Mouse (Mus musculus) stomach, embryonic 15.5 days (tissue): Measurements from ENCODE around the gene Ctso. TPM values are rescaled to one million over a fixed set of nuclear protein-coding genes. Genes with fewer than 3 reads are reported as not detected.

Source experiments
- ATAC-seq: fragments of 200-750 bp; cut with Nextera tagmentation; 2 replicates; pipeline ENCODE4 v1.8.0; 2017; ENCODE audit warnings: low read depth, moderate number of reproducible peaks, moderate TSS enrichment; ENCODE audit not compliant: insufficient read depth, low FRiP score
- H3K27ac ChIP-seq: fragments of 300-500 bp; sonication (generic); 2 replicates; pipeline ENCODE4 v1.5.1; 2015; ENCODE audit warnings: mild to moderate bottlenecking, inconsistent platforms
- H3K27me3 ChIP-seq: fragments of 300-500 bp; sonication (generic); replicated peaks from 2 replicates; pipeline ENCODE4 v1.6.1; 2015; ENCODE audit warnings: inconsistent platforms
- H3K36me3 ChIP-seq: fragments of 300-500 bp; sonication (generic); 2 replicates; pipeline ENCODE4 v1.6.1; 2015; ENCODE audit warnings: inconsistent platforms
- H3K4me1 ChIP-seq: fragments of 300-500 bp; sonication (generic); 2 replicates; pipeline ENCODE4 v1.6.1; 2015; ENCODE audit warnings: inconsistent platforms
- H3K4me2 ChIP-seq: fragments of 300-500 bp; sonication (generic); 2 replicates; pipeline ENCODE4 v1.6.1; 2015; ENCODE audit warnings: mild to moderate bottlenecking, inconsistent platforms
- H3K4me3 ChIP-seq: fragments of 300-500 bp; sonication (generic); replicated peaks from 2 replicates; pipeline ENCODE4 v1.5.1; 2015; ENCODE audit warnings: inconsistent platforms
- H3K9ac ChIP-seq: fragments of 300-500 bp; sonication (generic); 2 replicates; pipeline ENCODE4 v1.6.1; 2015; ENCODE audit warnings: inconsistent platforms
- H3K9me3 ChIP-seq: fragments of 300-500 bp; sonication (generic); 2 replicates; pipeline ENCODE4 v1.6.1; 2016; ENCODE audit warnings: inconsistent platforms
- WGBS: fragments of 180-500 bp; shearing (Covaris S2); methylation state at CpG from one replicate; pipeline ENCODE4 v1.1.7; 2015; 5-methylcytosine and 5-hydroxymethylcytosine counted together
- polyA plus RNA-seq: library from polyadenylated mRNA; unstranded; fragments of >200 nt; fragmentation: Nextera tagmentation; extraction: Ambion mirVana; gene quantifications from 2 replicates; pipeline ENCODE4 v1.2.1, GENCODE M21; 2015

Gene Ctso
- polyA plus RNA-seq, 1 experiment from 2014 or later, result 18.2 TPM

DNA sequence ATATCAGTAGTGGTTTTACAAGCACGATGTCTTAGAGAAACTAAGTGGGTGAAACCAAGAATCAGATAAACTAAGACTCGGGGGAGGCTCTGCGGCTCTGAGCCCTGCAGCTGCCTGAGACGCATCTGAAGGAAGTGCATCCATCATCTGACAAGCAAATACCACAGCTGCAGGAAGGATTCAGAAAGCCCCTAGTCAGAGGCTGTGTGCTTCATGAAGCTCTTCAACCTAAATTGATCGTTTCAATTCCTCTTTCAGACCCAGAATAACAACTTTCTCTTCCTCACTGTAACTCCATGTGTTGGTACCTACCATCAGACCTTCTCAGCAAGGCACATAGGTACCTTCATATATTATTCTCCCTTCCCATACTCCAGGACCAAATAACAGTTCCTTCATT lies 6.5 kb upstream of the Ctso start:
- no peaks in the 10 kb centered on the region for H3K9me3 ChIP-seq
- H3K36me3 ChIP-seq, result no peaks in the 10 kb centered on the region
- no peak overlapping the region for H3K9ac ChIP-seq
- no peak overlapping the region for H3K4me3 ChIP-seq
- no peaks in the 10 kb centered on the region for H3K4me1 ChIP-seq
- WGBS, result 11% methylated on average over 5 of the region's 5 CpGs
- no peaks in the 10 kb centered on the region for H3K27me3 ChIP-seq
- H3K27ac ChIP-seq, result no peak overlapping the region
- ATAC-seq, result no peak
- no peak overlapping the region for H3K4me2 ChIP-seq

DNA sequence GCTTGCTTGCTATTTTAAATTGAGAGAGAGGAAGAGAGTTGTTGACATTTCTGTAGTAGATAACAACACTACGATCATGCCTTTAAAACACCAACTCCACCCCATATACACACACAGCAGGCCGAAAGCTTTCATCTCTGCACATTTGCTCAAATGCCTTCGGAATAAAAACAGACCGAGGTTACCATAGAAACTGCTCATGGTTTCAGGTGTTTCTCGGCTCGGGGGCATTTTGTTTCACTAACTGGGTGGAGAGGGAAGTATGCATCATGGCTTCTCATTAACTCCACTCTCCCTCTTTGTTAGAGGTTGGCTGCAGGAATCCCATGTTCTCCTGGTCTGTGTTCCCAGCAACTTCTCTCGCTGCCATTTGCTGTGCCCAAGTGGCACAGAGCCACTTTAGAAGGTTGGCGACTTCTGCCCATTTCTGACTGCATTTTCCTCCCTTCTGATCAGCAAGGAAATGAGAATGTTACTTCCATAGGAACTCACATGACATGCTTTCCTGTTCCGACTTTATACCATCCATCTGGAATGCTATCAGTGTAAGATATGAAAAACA lies 5.6 kb upstream of the Ctso start:
- WGBS, result 42% methylated on average over 9 of the region's 9 CpGs
- Histone ChIP-seq H3K36me3 (no peaks in the 10 kb centered on the region), H3K4me3 (no peak overlapping the region), H3K9me3 (no peaks in the 10 kb centered on the region), H3K27me3 (no peaks in the 10 kb centered on the region), H3K9ac (no peak overlapping the region), H3K27ac (no peak overlapping the region), H3K4me1 (no peaks in the 10 kb centered on the region), H3K4me2 (no peak overlapping the region)
- no peak for ATAC-seq

DNA sequence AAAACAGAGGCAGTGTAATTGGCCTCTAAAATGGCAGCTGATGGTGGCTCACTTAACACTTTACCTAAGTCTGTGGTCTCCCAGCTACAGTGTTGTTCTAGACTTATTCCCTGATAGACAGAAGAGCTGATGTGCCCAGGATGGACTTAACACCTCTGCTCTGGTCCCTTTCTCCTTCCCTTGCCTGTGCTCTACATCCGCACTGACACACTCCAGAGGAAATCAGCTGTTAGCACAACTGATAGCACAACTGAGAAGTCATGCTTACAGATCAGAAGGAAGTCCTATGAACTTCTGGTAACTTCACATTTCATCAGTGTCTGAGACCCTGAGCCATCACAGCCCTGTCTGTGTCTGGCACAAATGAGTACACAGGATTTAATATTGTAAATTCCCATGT lies 3.3 kb upstream of the Ctso start:
- Histone ChIP-seq H3K9ac (no peak overlapping the region), H3K9me3 (no peaks in the 10 kb centered on the region), H3K27ac (no peak overlapping the region), H3K27me3 (no peaks in the 10 kb centered on the region), H3K4me1 (no peaks in the 10 kb centered on the region), H3K4me3 (no peak overlapping the region), H3K4me2 (no peak overlapping the region), H3K36me3 (no peaks in the 10 kb centered on the region)
- ATAC-seq, result no peak
- WGBS, result 88% methylated on average over 1 of the region's 1 CpGs

DNA sequence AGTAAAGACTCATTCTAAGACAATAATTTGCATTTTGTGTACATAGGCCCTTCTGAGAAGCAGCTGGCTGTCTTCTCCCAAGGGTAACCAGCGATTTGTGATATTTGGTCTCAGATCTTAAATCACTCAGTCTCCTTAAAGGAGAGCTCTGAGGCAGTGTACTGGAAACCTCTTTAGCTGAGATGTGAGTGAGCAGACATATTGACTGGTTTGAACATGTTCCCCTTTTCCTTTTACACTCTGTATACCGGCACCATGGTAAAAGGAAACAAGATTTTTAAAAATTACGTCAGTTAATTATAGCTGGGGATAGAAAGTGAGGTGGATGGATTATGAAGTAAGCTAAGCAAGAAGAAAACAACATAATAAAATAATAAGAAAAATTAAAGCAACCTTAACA lies 706 bp upstream of the Ctso start:
- Histone ChIP-seq H3K9me3 (no peaks in the 10 kb centered on the region), H3K4me1 (no peaks in the 10 kb centered on the region)
- 81% methylated on average over 3 of the region's 3 CpGs for WGBS

DNA sequence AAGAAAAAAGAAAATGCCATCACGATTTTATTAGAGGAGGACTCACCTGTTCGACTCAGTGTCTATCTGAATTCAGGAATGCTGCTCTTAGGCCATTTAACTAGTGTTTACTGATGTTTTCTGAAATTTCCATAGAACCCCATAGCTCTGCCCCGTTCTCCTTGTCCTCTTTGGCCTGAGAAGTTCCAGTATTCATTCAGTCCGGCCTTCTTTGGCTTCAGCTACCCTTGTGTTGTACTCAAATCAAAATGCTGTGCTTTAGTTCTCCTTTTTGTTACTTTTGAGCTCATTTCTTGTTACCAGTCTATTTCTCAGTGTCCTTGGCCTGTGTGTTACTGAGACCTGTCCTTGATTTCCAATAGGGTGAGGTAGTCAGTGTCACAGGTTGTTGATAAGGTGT lies 947 bp downstream of the Ctso start:
- Histone ChIP-seq H3K4me3 (no peak overlapping the region), H3K27ac (no peak overlapping the region), H3K27me3 (no peaks in the 10 kb centered on the region), H3K9ac (no peak overlapping the region), H3K4me2 (peak overlapping the region; percentile 46; the same call in 1 of the 2 replicates), H3K36me3 (no peaks in the 10 kb centered on the region), H3K4me1 (no peaks in the 10 kb centered on the region), H3K9me3 (no peaks in the 10 kb centered on the region)
- WGBS, result 78% methylated on average over 4 of the region's 4 CpGs
- ATAC-seq, result no peak

More for the DNA sequence above, 706 bp upstream of the Ctso start:
- Histone ChIP-seq H3K36me3 (no peaks in the 10 kb centered on the region), H3K9ac (no peak overlapping the region), H3K27ac (no peak overlapping the region), H3K27me3 (no peaks in the 10 kb centered on the region), H3K4me2 (no peak overlapping the region), H3K4me3 (no peak overlapping the region)
- no peak for ATAC-seq

DNA sequence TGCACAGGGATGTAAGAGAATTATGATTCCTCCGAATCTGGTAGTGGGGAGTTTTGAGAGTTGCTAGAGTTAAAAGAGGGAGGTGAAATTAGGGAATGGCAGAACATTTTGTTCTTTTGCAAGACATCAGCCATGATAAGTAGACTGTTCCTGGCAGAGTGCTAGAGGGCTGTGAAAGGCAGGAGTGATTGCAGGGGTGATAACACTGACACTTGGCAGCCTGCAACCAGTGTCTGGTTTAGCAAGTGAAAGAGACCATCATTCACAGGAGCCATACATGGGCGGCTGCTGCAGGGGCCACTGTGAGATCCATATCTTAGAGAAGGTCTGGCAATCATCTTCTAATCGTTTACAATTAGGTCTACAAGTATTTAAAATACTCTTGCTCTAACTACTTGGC lies 6.5 kb downstream of the Ctso start:
- Histone ChIP-seq H3K27ac (no peak overlapping the region), H3K4me2 (no peak overlapping the region), H3K4me1 (no peaks in the 10 kb centered on the region), H3K9me3 (no peaks in the 10 kb centered on the region), H3K4me3 (no peak overlapping the region), H3K36me3 (no peaks in the 10 kb centered on the region), H3K27me3 (no peaks in the 10 kb centered on the region), H3K9ac (no peak overlapping the region)
- WGBS, result 40% methylated on average over 3 of the region's 3 CpGs
- no peak for ATAC-seq

DNA sequence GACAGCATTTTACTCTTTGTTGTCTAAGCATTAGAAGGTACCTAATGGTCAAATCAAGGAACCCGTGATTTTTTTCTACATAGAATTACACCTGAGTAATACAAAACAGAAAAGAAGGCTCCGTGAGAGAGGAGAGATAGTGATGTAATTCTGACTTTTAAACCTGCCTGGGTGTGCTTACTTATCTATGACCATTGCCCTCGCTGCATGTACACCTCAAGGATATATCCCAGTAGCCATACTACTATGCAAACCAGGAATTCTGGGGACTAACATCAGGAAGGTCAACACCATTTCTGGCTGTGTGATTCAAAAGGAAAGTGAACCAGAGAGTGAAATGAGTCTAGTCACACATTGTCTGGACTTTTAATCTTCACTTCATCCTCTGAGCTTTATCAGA lies 9.9 kb downstream of the Ctso start:
- H3K27ac ChIP-seq, result no peak overlapping the region
- H3K27me3 ChIP-seq, result no peaks in the 10 kb centered on the region
- no peak overlapping the region for H3K4me3 ChIP-seq
- no peak overlapping the region for H3K9ac ChIP-seq
- no peaks in the 10 kb centered on the region for H3K36me3 ChIP-seq
- 90% methylated on average over 3 of the region's 3 CpGs for WGBS
- H3K4me1 ChIP-seq, result no peaks in the 10 kb centered on the region
- no peak overlapping the region for H3K4me2 ChIP-seq
- H3K9me3 ChIP-seq, result no peaks in the 10 kb centered on the region
- ATAC-seq, result no peak

DNA sequence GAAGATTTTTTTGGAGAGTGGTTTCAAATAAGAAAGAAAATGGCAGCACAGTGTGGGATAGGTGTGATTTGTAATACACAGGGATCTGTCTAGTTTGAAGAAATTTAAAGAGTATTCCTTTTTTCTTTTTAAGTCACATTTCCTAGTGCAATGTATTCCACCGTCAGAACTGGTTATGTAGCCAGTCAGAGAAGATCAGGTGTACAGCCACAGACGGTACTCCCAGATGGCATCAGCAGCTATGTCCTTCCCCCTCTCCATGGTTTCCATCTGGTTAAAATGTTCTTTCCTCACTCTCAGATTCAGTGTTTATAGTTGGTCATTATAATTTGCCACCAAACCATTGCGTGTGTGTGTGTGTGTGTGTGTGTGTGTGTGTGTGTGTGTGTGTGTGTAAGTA lies 10.7 kb downstream of the Ctso start:
- no peaks in the 10 kb centered on the region for H3K9me3 ChIP-seq
- H3K4me1 ChIP-seq, result no peaks in the 10 kb centered on the region
- no peaks in the 10 kb centered on the region for H3K36me3 ChIP-seq
- no peak for ATAC-seq
- no peak overlapping the region for H3K4me2 ChIP-seq
- H3K27ac ChIP-seq, result no peak overlapping the region
- H3K27me3 ChIP-seq, result no peaks in the 10 kb centered on the region
- WGBS, result 90% methylated on average over 3 of the region's 3 CpGs
- H3K4me3 ChIP-seq, result no peak overlapping the region
- no peak overlapping the region for H3K9ac ChIP-seq

DNA sequence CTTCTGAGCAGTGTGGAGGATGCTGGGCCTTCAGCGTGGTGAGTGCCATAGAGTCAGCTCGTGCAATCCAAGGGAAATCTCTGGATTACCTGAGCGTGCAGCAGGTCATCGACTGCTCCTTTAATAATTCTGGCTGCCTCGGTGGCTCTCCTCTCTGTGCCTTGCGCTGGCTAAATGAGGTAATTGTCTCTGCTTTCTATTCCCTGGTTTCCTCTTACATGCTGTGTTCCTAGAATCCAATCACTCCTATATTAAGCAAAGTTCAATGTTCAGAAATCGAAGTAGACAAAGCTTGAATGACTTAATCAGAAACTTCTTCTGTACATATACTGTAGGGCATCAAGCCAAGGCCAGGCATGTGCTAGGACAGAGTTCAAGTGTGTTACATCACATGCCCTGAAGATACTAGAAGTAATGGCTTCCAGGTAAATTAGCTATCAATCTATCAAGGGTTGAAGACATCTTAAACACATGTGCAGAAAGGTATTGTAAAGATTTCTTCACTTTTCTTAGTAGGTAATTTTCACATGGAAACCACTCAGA lies 12.5 kb downstream of the Ctso start:
- Histone ChIP-seq H3K27me3 (no peaks in the 10 kb centered on the region), H3K27ac (no peak overlapping the region), H3K4me2 (no peak overlapping the region), H3K4me3 (no peak overlapping the region), H3K36me3 (no peaks in the 10 kb centered on the region), H3K9me3 (no peaks in the 10 kb centered on the region), H3K9ac (no peak overlapping the region), H3K4me1 (no peaks in the 10 kb centered on the region)
- no peak for ATAC-seq
- WGBS, result 89% methylated on average over 7 of the region's 7 CpGs

DNA sequence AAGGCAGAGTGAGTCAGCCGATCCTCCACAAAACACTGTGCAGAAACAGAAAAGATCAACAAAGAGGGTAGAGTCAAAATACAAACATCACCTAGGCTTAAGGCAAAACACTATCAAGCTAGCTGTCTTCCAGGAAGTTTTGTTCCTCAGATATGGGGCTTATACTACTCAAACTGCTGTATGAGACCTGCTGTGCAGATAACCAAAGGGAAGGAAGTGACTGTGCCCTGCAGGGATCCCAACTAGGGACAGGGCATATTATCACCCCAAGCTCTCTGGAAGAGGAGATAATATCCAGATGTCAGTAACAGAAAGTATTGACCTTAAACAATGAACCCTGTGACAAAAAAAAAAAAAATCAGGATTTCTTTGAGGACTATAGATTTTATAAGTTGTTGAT lies 16.6 kb downstream of the Ctso start:
- ATAC-seq, result no peak
- Histone ChIP-seq H3K36me3 (no peaks in the 10 kb centered on the region), H3K4me2 (no peak overlapping the region), H3K4me1 (no peaks in the 10 kb centered on the region), H3K4me3 (no peak overlapping the region), H3K9ac (no peak overlapping the region), H3K27ac (no peak overlapping the region), H3K9me3 (no peaks in the 10 kb centered on the region), H3K27me3 (no peaks in the 10 kb centered on the region)
- 68% methylated on average over 1 of the region's 1 CpGs for WGBS

DNA sequence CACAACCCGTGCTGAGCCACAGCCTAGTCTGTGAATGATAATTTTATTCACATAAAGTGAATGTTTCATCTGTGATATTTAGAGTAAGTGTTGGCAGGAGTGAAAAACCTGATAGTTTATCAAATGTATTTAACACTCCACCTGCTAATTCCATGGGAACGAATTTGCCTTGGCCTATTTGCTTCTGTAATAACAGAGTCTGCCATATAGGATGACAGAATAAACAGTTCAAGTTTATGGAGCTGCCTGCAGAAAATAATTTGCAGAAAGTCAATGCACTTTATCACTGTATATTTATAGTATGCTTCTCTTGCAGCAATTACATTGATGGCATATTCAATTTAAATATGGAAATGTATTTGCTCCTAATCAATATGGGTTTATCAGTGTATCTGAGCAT lies 19.4 kb downstream of the Ctso start:
- H3K27me3 ChIP-seq, result no peaks in the 10 kb centered on the region

DNA sequence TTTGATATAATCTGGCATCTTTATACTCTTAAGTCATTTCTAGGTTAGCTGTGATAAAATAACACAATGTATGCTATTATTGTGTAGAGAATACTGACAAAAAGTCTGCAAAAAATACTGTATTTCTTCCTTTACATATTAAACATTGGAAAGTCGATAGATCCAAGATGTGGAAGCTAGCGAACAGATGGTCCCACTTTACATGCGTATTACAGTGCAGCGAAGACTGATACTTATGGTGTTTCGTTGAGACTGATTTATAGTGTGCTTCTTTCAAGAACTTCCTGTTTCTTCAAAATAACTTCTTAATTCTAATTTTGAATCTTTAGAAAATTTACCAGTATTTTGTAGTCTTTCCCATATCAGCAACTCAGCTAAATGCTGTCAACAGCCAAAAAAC lies 25.1 kb downstream of the Ctso start:
- no peak for ATAC-seq
- no peak overlapping the region for H3K27ac ChIP-seq
- H3K27me3 ChIP-seq, result no peaks in the 10 kb centered on the region
- H3K4me3 ChIP-seq, result no peak overlapping the region
- H3K4me1 ChIP-seq, result no peaks in the 10 kb centered on the region
- H3K9ac ChIP-seq, result no peak overlapping the region
- H3K36me3 ChIP-seq, result no peaks in the 10 kb centered on the region
- 83% methylated on average over 5 of the region's 5 CpGs for WGBS
- no peak overlapping the region for H3K4me2 ChIP-seq
- H3K9me3 ChIP-seq, result no peaks in the 10 kb centered on the region

More for the DNA sequence above, 19.4 kb downstream of the Ctso start:
- 71% methylated on average over 2 of the region's 2 CpGs for WGBS
- no peak for ATAC-seq
- Histone ChIP-seq H3K4me1 (no peaks in the 10 kb centered on the region), H3K27ac (no peak overlapping the region), H3K4me2 (no peak overlapping the region), H3K9me3 (no peaks in the 10 kb centered on the region), H3K9ac (no peak overlapping the region), H3K4me3 (no peak overlapping the region), H3K36me3 (no peaks in the 10 kb centered on the region)

DNA sequence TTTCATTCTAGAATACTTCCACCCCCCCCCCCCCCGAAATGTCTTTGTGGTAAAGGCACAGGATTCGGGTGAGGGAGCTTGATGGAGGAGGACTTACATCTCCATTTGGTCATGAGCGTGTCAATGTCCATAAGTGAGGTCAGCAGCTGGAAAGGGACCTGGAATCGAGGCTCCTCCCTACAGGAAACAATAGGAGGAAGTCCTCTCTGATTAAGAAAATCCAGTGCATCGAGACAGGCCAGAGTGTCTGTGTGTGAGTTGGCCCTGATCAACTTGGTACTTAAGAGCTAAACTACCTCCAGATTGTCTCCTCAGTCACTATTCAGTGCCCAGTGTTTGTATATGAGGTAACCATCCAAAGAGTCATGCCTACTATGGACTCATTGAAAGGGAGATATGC lies 28.9 kb downstream of the Ctso start:
- WGBS, result 78% methylated on average over 5 of the region's 5 CpGs
- H3K9ac ChIP-seq, result no peak overlapping the region

More for the DNA sequence above, 28.9 kb downstream of the Ctso start:
- H3K4me2 ChIP-seq, result no peak overlapping the region
- ATAC-seq, result no peak
- H3K4me3 ChIP-seq, result no peak overlapping the region
- H3K27ac ChIP-seq, result no peak overlapping the region
- no peaks in the 10 kb centered on the region for H3K4me1 ChIP-seq
- H3K36me3 ChIP-seq, result no peaks in the 10 kb centered on the region
- H3K9me3 ChIP-seq, result no peaks in the 10 kb centered on the region
- H3K27me3 ChIP-seq, result no peaks in the 10 kb centered on the region
